Mouse (Mus musculus) midbrain, embryonic 13.5 days (tissue): Measurements from ENCODE around the gene Ptpn13. TPM values are rescaled to one million over a fixed set of nuclear protein-coding genes. Genes with fewer than 3 reads are reported as not detected.

ENCODE experiments used
- ATAC-seq: fragments of 200-750 bp; cut with Nextera tagmentation; 2 replicates; pipeline ENCODE4 v1.8.0; 2017; ENCODE audit warnings: mild to moderate bottlenecking, moderate TSS enrichment, moderate library complexity
- H3K27ac ChIP-seq: fragments of 300-500 bp; sonication (generic); 2 replicates; pipeline ENCODE4 v1.5.1; 2015; ENCODE audit warnings: inconsistent platforms, mild to moderate bottlenecking, moderate library complexity
- H3K27me3 ChIP-seq: fragments of 300-500 bp; sonication (generic); 2 replicates; pipeline ENCODE4 v1.6.1; 2015; ENCODE audit warnings: mild to moderate bottlenecking, inconsistent platforms
- H3K36me3 ChIP-seq: fragments of 300-500 bp; sonication (generic); 2 replicates; pipeline ENCODE4 v1.6.1; 2015; ENCODE audit warnings: mild to moderate bottlenecking, inconsistent platforms
- H3K4me1 ChIP-seq: fragments of 300-500 bp; sonication (generic); replicated peaks from 2 replicates; pipeline ENCODE4 v1.6.1; 2015; ENCODE audit warnings: inconsistent platforms
- H3K4me2 ChIP-seq: fragments of 300-500 bp; sonication (generic); replicated peaks from 2 replicates; pipeline ENCODE4 v1.6.1; 2015; ENCODE audit warnings: moderate library complexity, mild to moderate bottlenecking, inconsistent platforms
- H3K4me3 ChIP-seq: fragments of 300-500 bp; sonication (generic); replicated peaks from 2 replicates; pipeline ENCODE4 v1.5.1; 2015; ENCODE audit warnings: mild to moderate bottlenecking, inconsistent platforms
- H3K9ac ChIP-seq: fragments of 300-500 bp; sonication (generic); replicated peaks from 2 replicates; pipeline ENCODE4 v1.6.1; 2015; ENCODE audit warnings: mild to moderate bottlenecking, inconsistent platforms
- H3K9me3 ChIP-seq: fragments of 300-500 bp; sonication (generic); 2 replicates; pipeline ENCODE4 v1.6.1; 2016; ENCODE audit warnings: mild to moderate bottlenecking, inconsistent platforms
- WGBS: fragments of 180-500 bp; shearing (Covaris S2); methylation state at CpG from one replicate; pipeline ENCODE4 v1.1.7; 2015; 5-methylcytosine and 5-hydroxymethylcytosine counted together
- polyA plus RNA-seq: library from polyadenylated mRNA; unstranded; fragments of >200 nt; fragmentation: Nextera tagmentation; extraction: Ambion mirVana; gene quantifications from 2 replicates; pipeline ENCODE4 v1.2.1, GENCODE M21; 2015

Ptpn13 gene
- polyA plus RNA-seq, 1 experiment from 2014 or later: 8.7 TPM

- H3K36me3 ChIP-seq: no peaks in the 10 kb centered on the region
- no peaks in the 10 kb centered on the region for H3K9me3 ChIP-seq
- H3K9ac ChIP-seq: no peak overlapping the region
- H3K4me2 ChIP-seq: no peak overlapping the region
- ATAC-seq: no peak
- no peak overlapping the region for H3K27ac ChIP-seq
- 93% methylated on average over 5 of the region's 5 CpGs for WGBS
- H3K27me3 ChIP-seq: no peaks in the 10 kb centered on the region
- H3K4me3 ChIP-seq: no peak overlapping the region
- peaks cover 17% of the 10 kb centered on the region for H3K4me1 ChIP-seq
Observed at GRCm38 (mm10) chr5:103395683-103396082, 29.3 kb upstream of the Ptpn13 start.

GRCm38 (mm10) chr5:103397429-103397828, 27.6 kb upstream of the Ptpn13 start:
- no peak for ATAC-seq
- Histone ChIP-seq H3K27ac (no peak overlapping the region), H3K4me2 (no peak overlapping the region), H3K4me1 (peaks cover 21% of the 10 kb centered on the region), H3K9ac (no peak overlapping the region), H3K27me3 (no peaks in the 10 kb centered on the region), H3K36me3 (no peaks in the 10 kb centered on the region), H3K4me3 (no peak overlapping the region), H3K9me3 (no peaks in the 10 kb centered on the region)
- WGBS: 79% methylated on average over 4 of the region's 4 CpGs

- H3K4me1 ChIP-seq: peaks cover 8% of the 10 kb centered on the region; the same call in 1 of the 2 replicates
- H3K9ac ChIP-seq: no peak overlapping the region
- H3K4me2 ChIP-seq: no peak overlapping the region
- H3K36me3 ChIP-seq: no peaks in the 10 kb centered on the region
- no peak overlapping the region for H3K27ac ChIP-seq
- ATAC-seq: no peak
- no peaks in the 10 kb centered on the region for H3K9me3 ChIP-seq
- no peak overlapping the region for H3K4me3 ChIP-seq
- 82% methylated on average over 12 of the region's 12 CpGs for WGBS
- H3K27me3 ChIP-seq: no peaks in the 10 kb centered on the region
Observed at GRCm38 (mm10) chr5:103404213-103404968, 20.6 kb upstream of the Ptpn13 start.

GRCm38 (mm10) chr5:103405921-103406320, 19.1 kb upstream of the Ptpn13 start:
- Histone ChIP-seq H3K9ac (no peak overlapping the region), H3K27ac (no peak overlapping the region), H3K27me3 (no peaks in the 10 kb centered on the region), H3K4me3 (no peak overlapping the region), H3K4me1 (peaks cover 8% of the 10 kb centered on the region; the same call in 1 of the 2 replicates), H3K4me2 (no peak overlapping the region), H3K36me3 (no peaks in the 10 kb centered on the region), H3K9me3 (no peaks in the 10 kb centered on the region)
- WGBS: 75% methylated on average over 2 of the region's 2 CpGs
- no peak for ATAC-seq

GRCm38 (mm10) chr5:103412020-103412747, 12.8 kb upstream of the Ptpn13 start:
- whole genome bisulfite sequencing: 53% methylated on average over 10 of the region's 10 CpGs

GRCm38 (mm10) chr5:103414542-103414941, 10.4 kb upstream of the Ptpn13 start:
- Histone ChIP-seq H3K9ac (no peak overlapping the region), H3K4me1 (no peaks in the 10 kb centered on the region), H3K4me3 (no peak overlapping the region), H3K27ac (no peak overlapping the region), H3K9me3 (no peaks in the 10 kb centered on the region), H3K36me3 (no peaks in the 10 kb centered on the region), H3K4me2 (no peak overlapping the region), H3K27me3 (no peaks in the 10 kb centered on the region)
- ATAC-seq: no peak
- 66% methylated on average over 3 of the region's 3 CpGs for WGBS

More at GRCm38 (mm10) chr5:103412020-103412747, 12.8 kb upstream of the Ptpn13 start:
- no peak for ATAC-seq
- Histone ChIP-seq H3K9me3 (no peaks in the 10 kb centered on the region), H3K9ac (no peak overlapping the region), H3K4me1 (no peaks in the 10 kb centered on the region), H3K4me2 (no peak overlapping the region), H3K27ac (no peak overlapping the region), H3K4me3 (no peak overlapping the region), H3K36me3 (no peaks in the 10 kb centered on the region), H3K27me3 (no peaks in the 10 kb centered on the region)

GRCm38 (mm10) chr5:103418009-103418408, 7.0 kb upstream of the Ptpn13 start:
- WGBS: 84% methylated on average over 9 of the region's 9 CpGs
- no peak for ATAC-seq
- Histone ChIP-seq H3K36me3 (no peaks in the 10 kb centered on the region), H3K4me3 (no peak overlapping the region), H3K4me2 (no peak overlapping the region), H3K27ac (no peak overlapping the region), H3K27me3 (peaks cover 3% of the 10 kb centered on the region; the same call in 1 of the 2 replicates), H3K9ac (no peak overlapping the region), H3K9me3 (no peaks in the 10 kb centered on the region), H3K4me1 (peaks cover 8% of the 10 kb centered on the region; the same call in 1 of the 2 replicates)

- no peak overlapping the region for H3K27ac ChIP-seq
Observed at GRCm38 (mm10) chr5:103418886-103419285, 6.1 kb upstream of the Ptpn13 start.

GRCm38 (mm10) chr5:103420568-103420967, 4.4 kb upstream of the Ptpn13 start:
- peaks cover 3% of the 10 kb centered on the region; the same call in 1 of the 2 replicates for H3K27me3 ChIP-seq
- peaks cover 23% of the 10 kb centered on the region for H3K4me1 ChIP-seq
- H3K9me3 ChIP-seq: no peaks in the 10 kb centered on the region
- H3K9ac ChIP-seq: no peak overlapping the region
- no peak overlapping the region for H3K27ac ChIP-seq
- WGBS: 51% methylated on average over 10 of the region's 10 CpGs
- no peak overlapping the region for H3K4me2 ChIP-seq
- H3K36me3 ChIP-seq: no peaks in the 10 kb centered on the region
- H3K4me3 ChIP-seq: no peak overlapping the region
- ATAC-seq: no peak

More at GRCm38 (mm10) chr5:103418886-103419285, 6.1 kb upstream of the Ptpn13 start:
- ATAC-seq: no peak
- Histone ChIP-seq H3K9me3 (no peaks in the 10 kb centered on the region), H3K4me2 (no peak overlapping the region), H3K4me3 (no peak overlapping the region), H3K4me1 (peaks cover 12% of the 10 kb centered on the region), H3K36me3 (no peaks in the 10 kb centered on the region), H3K27me3 (peaks cover 3% of the 10 kb centered on the region; the same call in 1 of the 2 replicates), H3K9ac (no peak overlapping the region)
- 47% methylated on average over 3 of the region's 3 CpGs for WGBS

- no peak for ATAC-seq
- no peaks in the 10 kb centered on the region for H3K9me3 ChIP-seq
- H3K4me1 ChIP-seq: peaks cover 37% of the 10 kb centered on the region
- 54% methylated on average over 6 of the region's 6 CpGs for whole genome bisulfite sequencing
- peaks cover 3% of the 10 kb centered on the region; the same call in 1 of the 2 replicates for H3K27me3 ChIP-seq
- no peak overlapping the region for H3K27ac ChIP-seq
- H3K4me2 ChIP-seq: no peak overlapping the region
- H3K4me3 ChIP-seq: no peak overlapping the region
- H3K36me3 ChIP-seq: no peaks in the 10 kb centered on the region
- no peak overlapping the region for H3K9ac ChIP-seq
Observed at GRCm38 (mm10) chr5:103422609-103423008, 2.4 kb upstream of the Ptpn13 start.

GRCm38 (mm10) chr5:103423305-103423926, 1.6 kb upstream of the Ptpn13 start:
- Histone ChIP-seq H3K9ac (no peak overlapping the region), H3K4me1 (peaks cover 41% of the 10 kb centered on the region), H3K9me3 (no peaks in the 10 kb centered on the region), H3K4me2 (peak overlapping the region; percentile 89), H3K4me3 (0 out of 2 replicates have a peak overlapping the region, but pooled peaks have one; percentile 87), H3K27me3 (peaks cover 3% of the 10 kb centered on the region; the same call in 1 of the 2 replicates), H3K36me3 (no peaks in the 10 kb centered on the region), H3K27ac (peak overlapping the region; percentile 80)
- no peak for ATAC-seq
- 7% methylated on average over 6 of the region's 6 CpGs for WGBS

- no peaks in the 10 kb centered on the region for H3K36me3 ChIP-seq
- peaks cover 3% of the 10 kb centered on the region; the same call in 1 of the 2 replicates for H3K27me3 ChIP-seq
- peak overlapping the region; percentile 80 for H3K27ac ChIP-seq
- peak overlapping the region; percentile 89 for H3K4me2 ChIP-seq
- H3K4me3 ChIP-seq: peak overlapping the region; percentile 87
- H3K9me3 ChIP-seq: no peaks in the 10 kb centered on the region
- ATAC-seq: no peak
- no peak overlapping the region for H3K9ac ChIP-seq
- peaks cover 41% of the 10 kb centered on the region for H3K4me1 ChIP-seq
- 1% methylated on average over 5 of the region's 5 CpGs for WGBS
Observed at GRCm38 (mm10) chr5:103423927-103424315, 1.1 kb upstream of the Ptpn13 start.
